Mouse (Mus musculus): ENCODE measurements around the gene Zfp791.

- TF ChIP-seq CTCF (IDR thresholded peaks at IDR 0.05; ENCODE audit: low read depth), result no peak
- TF ChIP-seq EP300 (IDR thresholded peaks at IDR 0.05; ENCODE audit: low read depth), result no peak
Observed at GRCm38 (mm10) chr8:85084633-85085032, 38.3 kb downstream of the Zfp791 start.

All from heart, postnatal 0 days (tissue).